Mouse (Mus musculus) embryonic facial prominence, embryonic 12.5 days (tissue): ENCODE measurements at regions not wholly inside any gene's neighbourhood (a gene's known extent, or its start where the extent isn't known, plus 50 kb on each side); places are given as distances from the start of the nearest gene placed in this dataset.
A peak's percentile ranks its signal among the peaks of the same experiment; 100 is the strongest.

ENCODE experiments used
- ATAC-seq: fragments of 200-750 bp; cut with Nextera tagmentation; 2 replicates; pipeline ENCODE4 v1.8.0; 2017; ENCODE audit not compliant: insufficient number of reproducible peaks, insufficient read depth, low FRiP score, low TSS enrichment
- H3K27ac ChIP-seq: fragments of 300-500 bp; sonication (generic); 2 replicates; pipeline ENCODE4 v1.5.1; 2016; ENCODE audit warnings: mild to moderate bottlenecking
- H3K27me3 ChIP-seq: fragments of 300-500 bp; sonication (generic); 2 replicates; pipeline ENCODE4 v1.6.1; 2016; ENCODE audit warnings: mild to moderate bottlenecking, moderate library complexity
- H3K36me3 ChIP-seq: fragments of 300-500 bp; sonication (generic); 2 replicates; pipeline ENCODE4 v1.6.1; 2016; ENCODE audit warnings: mild to moderate bottlenecking
- H3K4me1 ChIP-seq: fragments of 300-500 bp; sonication (generic); 2 replicates; pipeline ENCODE4 v1.6.1; 2016
- H3K4me2 ChIP-seq: fragments of 300-500 bp; sonication (generic); replicated peaks from 2 replicates; pipeline ENCODE4 v1.6.1; 2016; ENCODE audit warnings: mild to moderate bottlenecking, moderate library complexity
- H3K4me3 ChIP-seq: fragments of 300-500 bp; sonication (generic); 2 replicates; pipeline ENCODE4 v1.5.1; 2016; ENCODE audit warnings: mild to moderate bottlenecking
- H3K9ac ChIP-seq: fragments of 300-500 bp; sonication (generic); 2 replicates; pipeline ENCODE4 v1.6.1; 2016; ENCODE audit warnings: mild to moderate bottlenecking, moderate library complexity
- H3K9me3 ChIP-seq: fragments of 300-500 bp; sonication (generic); 2 replicates; pipeline ENCODE4 v1.6.1; 2016; ENCODE audit warnings: mild to moderate bottlenecking, moderate library complexity
- WGBS: fragments of 180-500 bp; shearing (Covaris S2); methylation state at CpG from one replicate; pipeline ENCODE4 v1.1.7; 2016; 5-methylcytosine and 5-hydroxymethylcytosine counted together

DNA sequence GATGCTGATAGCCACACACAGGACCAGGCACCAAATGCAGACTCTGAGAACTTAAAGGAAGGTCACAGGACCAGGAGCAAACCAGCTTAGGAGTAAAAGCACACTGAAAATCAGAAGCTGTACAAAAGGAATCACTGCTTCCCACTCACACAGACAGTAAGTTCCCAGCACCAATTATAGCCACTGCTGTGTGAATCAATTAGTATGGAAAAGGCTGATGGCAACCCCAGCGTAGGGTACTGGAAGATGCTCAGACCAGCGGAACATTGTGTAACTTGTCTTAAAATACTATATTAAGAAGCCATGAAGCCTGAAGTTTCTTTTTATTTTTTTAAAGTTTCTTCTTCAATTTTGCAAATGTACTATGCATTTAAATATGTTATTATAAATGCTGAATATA lies 115.8 kb downstream of the Lnpk start:
- Histone ChIP-seq H3K4me1 (peaks cover 6% of the 10 kb centered on the region; the same call in 1 of the 2 replicates), H3K9me3 (no peaks in the 10 kb centered on the region), H3K9ac (no peak overlapping the region), H3K4me3 (no peak overlapping the region), H3K27me3 (no peaks in the 10 kb centered on the region), H3K27ac (no peak overlapping the region), H3K36me3 (no peaks in the 10 kb centered on the region), H3K4me2 (no peak overlapping the region)
- 85% methylated on average over 2 of the region's 2 CpGs for WGBS
- ATAC-seq, result no peak

DNA sequence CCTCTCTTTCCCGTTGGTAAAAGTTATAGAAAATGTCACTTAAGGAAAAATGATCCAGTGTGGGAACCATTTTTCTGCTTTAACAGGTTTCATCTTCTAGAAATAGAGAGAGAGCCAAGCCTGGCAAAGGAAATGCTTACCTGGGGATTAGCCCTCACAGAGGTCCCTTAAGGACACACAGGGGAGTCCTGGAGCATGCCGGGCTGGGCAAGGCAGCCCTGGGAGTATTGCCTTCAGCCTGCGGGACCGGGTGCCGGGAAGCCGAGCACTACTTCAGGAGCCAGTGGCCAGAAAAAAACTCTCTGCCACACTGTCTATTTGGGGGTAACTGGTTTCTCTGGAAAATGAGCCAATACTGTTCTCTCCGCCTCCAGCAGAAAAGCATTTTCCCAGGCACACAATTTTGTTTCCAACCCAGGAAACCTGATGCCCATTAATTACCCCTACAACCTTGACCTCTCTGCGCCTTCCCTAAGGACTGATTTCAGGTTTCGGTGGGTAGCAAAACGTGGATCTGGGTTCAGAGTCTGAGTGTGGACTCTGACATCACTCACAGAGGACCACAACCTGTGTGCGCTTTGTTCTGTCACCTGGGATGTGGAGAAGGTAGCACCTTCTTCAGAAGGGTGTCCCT lies 117.9 kb downstream of the Lnpk start:
- peaks cover 6% of the 10 kb centered on the region; the same call in 1 of the 2 replicates for H3K4me1 ChIP-seq
- no peaks in the 10 kb centered on the region for H3K9me3 ChIP-seq
- H3K36me3 ChIP-seq, result no peaks in the 10 kb centered on the region
- ATAC-seq, result no peak
- H3K27ac ChIP-seq, result no peak overlapping the region
- H3K4me3 ChIP-seq, result no peak overlapping the region
- WGBS, result 28% methylated on average over 11 of the region's 11 CpGs
- no peak overlapping the region for H3K9ac ChIP-seq
- H3K27me3 ChIP-seq, result no peaks in the 10 kb centered on the region
- no peak overlapping the region for H3K4me2 ChIP-seq

DNA sequence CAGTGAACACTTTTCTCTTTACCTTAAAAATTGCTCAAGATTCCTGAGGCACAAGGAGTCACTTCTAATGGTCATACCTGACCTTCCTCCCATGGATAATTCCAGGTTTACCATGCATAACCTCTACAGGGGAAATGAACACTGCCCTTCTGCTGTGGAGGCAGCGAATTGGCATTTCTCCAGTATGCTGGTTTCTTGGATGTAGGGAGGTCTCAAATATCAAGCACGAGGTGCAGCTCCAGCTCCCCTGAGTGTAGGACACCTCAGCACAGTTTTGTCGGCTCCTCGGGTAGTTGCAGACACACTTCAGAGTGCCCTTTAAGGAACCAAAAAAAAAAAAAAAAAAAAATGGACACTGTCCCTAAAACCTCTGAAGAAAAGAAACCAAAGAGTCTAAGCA lies 124.8 kb downstream of the Lnpk start:
- no peaks in the 10 kb centered on the region for H3K27me3 ChIP-seq
- WGBS, result 47% methylated on average over 4 of the region's 4 CpGs

DNA sequence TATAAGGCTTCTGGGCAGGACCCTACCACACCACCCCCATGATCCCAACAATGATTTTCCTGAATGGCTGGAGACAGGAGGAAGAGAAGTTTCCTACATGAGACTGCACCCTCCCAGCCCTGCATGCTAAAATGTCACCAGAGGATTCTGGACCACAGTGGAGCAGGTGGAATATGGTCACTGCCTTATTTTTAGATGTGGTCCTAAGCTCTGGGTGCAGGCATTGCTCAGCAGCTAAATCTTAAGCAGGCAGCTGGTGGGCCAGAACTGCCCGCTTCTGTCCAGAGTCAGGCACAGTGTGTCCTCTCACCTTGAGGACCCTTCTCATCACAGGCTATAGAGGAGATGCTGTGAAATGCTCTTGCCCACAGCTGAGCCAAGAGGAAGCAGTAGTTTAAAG lies 126.6 kb downstream of the Lnpk start:
- no peaks in the 10 kb centered on the region for H3K9me3 ChIP-seq
- WGBS, result 100% methylated on average over 1 of the region's 1 CpGs

More for the DNA sequence above, 124.8 kb downstream of the Lnpk start:
- no peak overlapping the region for H3K4me2 ChIP-seq
- ATAC-seq, result no peak
- no peaks in the 10 kb centered on the region for H3K9me3 ChIP-seq
- H3K36me3 ChIP-seq, result no peaks in the 10 kb centered on the region
- no peaks in the 10 kb centered on the region; the same call in 1 of the 2 replicates for H3K4me1 ChIP-seq
- H3K27ac ChIP-seq, result no peak overlapping the region
- no peak overlapping the region for H3K9ac ChIP-seq
- H3K4me3 ChIP-seq, result no peak overlapping the region

DNA sequence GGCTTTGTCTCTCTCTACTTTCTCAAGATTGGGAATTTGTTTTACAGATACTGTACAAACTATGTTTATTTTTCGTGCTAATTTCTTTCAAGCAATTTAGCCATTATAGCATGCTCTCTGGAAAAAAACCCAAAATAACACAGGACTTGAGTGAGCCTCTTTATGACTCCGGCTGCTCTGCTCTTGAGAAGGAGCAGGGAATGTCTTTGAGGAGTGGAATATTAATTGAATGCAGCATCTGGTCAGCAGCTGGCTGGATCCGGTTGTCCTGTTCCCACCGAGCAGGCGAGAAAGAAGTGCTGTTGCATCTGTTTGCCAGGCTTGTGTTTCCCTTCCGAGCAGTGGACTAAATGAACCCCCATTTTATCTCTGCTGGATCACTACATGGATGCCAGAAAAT lies 127.7 kb downstream of the Lnpk start:
- ATAC-seq, result no peak
- no peaks in the 10 kb centered on the region for H3K36me3 ChIP-seq

More for the DNA sequence above, 126.6 kb downstream of the Lnpk start:
- Histone ChIP-seq H3K9ac (no peak overlapping the region), H3K27me3 (no peaks in the 10 kb centered on the region), H3K27ac (no peak overlapping the region), H3K4me2 (no peak overlapping the region), H3K36me3 (no peaks in the 10 kb centered on the region), H3K4me1 (no peaks in the 10 kb centered on the region; the same call in 1 of the 2 replicates), H3K4me3 (no peak overlapping the region)
- ATAC-seq, result no peak

GRCm38 (mm10) chr2:74451038-74451437 lies 128.2 kb downstream of the Lnpk start:
- Histone ChIP-seq H3K9ac (no peak overlapping the region), H3K27ac (no peak overlapping the region), H3K4me2 (peak overlapping the region; percentile 13; the same call in 1 of the 2 replicates), H3K4me3 (no peak overlapping the region), H3K9me3 (no peaks in the 10 kb centered on the region), H3K4me1 (no peaks in the 10 kb centered on the region; the same call in 1 of the 2 replicates), H3K27me3 (no peaks in the 10 kb centered on the region), H3K36me3 (no peaks in the 10 kb centered on the region)
- WGBS, result 34% methylated on average over 4 of the region's 4 CpGs
- no peak for ATAC-seq

More for the DNA sequence above, 127.7 kb downstream of the Lnpk start:
- Histone ChIP-seq H3K9me3 (no peaks in the 10 kb centered on the region), H3K9ac (no peak overlapping the region), H3K4me3 (no peak overlapping the region), H3K4me1 (no peaks in the 10 kb centered on the region; the same call in 1 of the 2 replicates), H3K4me2 (peak overlapping the region; percentile 13; the same call in 1 of the 2 replicates), H3K27ac (no peak overlapping the region), H3K27me3 (no peaks in the 10 kb centered on the region)
- 18% methylated on average over 6 of the region's 6 CpGs for WGBS

DNA sequence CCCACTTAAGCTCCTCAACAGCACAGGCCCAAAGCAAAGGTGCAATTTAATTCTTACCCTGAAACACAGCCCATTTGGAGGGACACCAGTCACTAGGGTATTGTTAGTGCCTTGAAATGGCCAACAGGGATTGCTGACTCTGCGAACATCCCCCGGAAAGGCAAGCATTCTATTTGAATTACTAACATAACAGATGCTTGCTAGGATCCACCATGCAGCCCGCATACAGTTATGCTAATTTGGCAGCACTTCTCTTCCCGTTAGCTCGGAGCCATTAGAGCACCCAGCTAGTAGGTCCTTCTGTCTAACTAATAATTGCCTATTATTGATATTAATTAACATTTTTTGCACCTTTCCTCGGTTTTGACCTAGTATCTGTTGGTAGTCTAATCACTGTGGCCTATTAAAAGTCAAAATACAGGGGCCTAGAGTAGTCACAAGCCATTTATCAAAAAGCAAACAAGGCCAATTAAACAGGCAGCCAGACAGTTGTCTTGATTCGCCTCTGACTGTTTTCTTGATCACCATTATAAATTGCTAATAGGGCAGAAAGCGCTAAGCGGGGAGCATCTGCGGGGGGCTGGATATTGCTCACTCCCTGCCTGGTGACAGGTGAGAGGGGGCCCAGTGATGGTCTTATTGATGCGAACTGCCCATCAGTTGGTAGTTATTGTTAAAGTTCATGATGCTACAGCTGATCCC lies 129.0 kb downstream of the Lnpk start:
- Histone ChIP-seq H3K27me3 (no peaks in the 10 kb centered on the region), H3K9me3 (no peaks in the 10 kb centered on the region), H3K4me3 (no peak overlapping the region), H3K9ac (no peak overlapping the region), H3K4me1 (no peaks in the 10 kb centered on the region; the same call in 1 of the 2 replicates), H3K4me2 (no peak overlapping the region), H3K27ac (no peak overlapping the region), H3K36me3 (no peaks in the 10 kb centered on the region)
- whole genome bisulfite sequencing, result 63% methylated on average over 11 of the region's 11 CpGs
- ATAC-seq, result no peak

DNA sequence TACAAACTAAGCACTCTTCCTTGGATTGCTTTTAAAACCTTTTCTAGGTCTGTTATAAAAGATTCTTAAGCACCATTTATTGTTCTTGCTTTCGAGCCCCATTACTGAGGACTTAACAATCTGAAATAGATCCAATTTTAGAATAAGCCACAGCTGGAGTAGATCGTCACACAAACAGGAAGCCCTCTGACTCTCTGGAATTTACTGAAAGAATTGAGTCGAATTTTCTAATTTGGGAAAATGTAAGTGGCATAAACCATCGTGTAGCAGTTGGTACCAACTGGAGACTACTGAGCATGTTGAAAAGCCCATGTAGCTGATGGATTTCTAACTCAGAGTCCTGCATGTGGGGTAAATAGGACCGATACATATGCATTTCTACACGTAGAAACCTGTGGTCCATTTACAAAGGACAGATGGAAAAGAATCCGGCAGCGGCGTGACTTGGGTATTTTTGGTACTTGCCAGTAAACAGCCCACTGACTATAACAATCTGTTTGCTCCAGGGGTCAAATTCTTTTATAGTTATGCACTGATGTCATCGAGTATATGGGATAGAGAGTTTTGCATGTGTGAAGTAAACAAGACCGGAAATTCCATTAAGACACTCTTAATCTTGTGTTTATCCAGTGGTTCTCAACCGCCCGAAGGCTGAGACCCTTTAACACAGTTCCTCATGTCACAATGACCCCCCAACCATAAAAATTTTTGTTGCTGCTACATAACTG lies 143.9 kb downstream of the Lnpk start:
- no peak for ATAC-seq
- 75% methylated on average over 13 of the region's 13 CpGs for WGBS
- H3K27me3 ChIP-seq, result no peaks in the 10 kb centered on the region
- no peaks in the 10 kb centered on the region for H3K4me1 ChIP-seq
- no peak overlapping the region for H3K4me3 ChIP-seq
- no peak overlapping the region for H3K27ac ChIP-seq
- H3K9me3 ChIP-seq, result 0 out of 2 replicates have a peak, but pooled peaks cover 5% of the 10 kb centered on the region
- H3K4me2 ChIP-seq, result no peak overlapping the region
- H3K9ac ChIP-seq, result no peak overlapping the region
- H3K36me3 ChIP-seq, result no peaks in the 10 kb centered on the region

DNA sequence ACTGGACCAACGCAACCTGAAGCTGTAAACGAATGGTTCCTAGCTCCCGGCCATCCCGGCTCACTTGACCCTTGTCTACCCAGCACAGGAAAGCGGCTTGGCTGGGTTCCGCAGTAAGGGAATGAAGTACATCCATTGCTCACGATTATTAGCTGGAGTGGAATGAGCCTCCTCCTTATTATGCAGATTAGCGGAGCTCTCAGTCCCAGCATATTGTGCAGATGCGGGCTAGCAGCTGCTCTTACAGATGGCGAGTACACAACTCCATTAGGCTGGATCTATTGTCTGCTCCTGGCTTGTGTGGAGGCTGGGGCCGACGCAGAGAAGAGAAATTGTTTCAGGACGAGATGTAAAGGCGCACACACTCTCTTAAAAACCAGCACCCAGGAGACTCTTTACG lies 152.5 kb downstream of the Lnpk start:
- Histone ChIP-seq H3K4me3 (no peak overlapping the region), H3K4me1 (no peaks in the 10 kb centered on the region), H3K36me3 (no peaks in the 10 kb centered on the region), H3K27me3 (no peaks in the 10 kb centered on the region), H3K9ac (no peak overlapping the region), H3K27ac (no peak overlapping the region), H3K4me2 (no peak overlapping the region), H3K9me3 (no peaks in the 10 kb centered on the region)
- ATAC-seq, result no peak
- 56% methylated on average over 15 of the region's 15 CpGs for WGBS

DNA sequence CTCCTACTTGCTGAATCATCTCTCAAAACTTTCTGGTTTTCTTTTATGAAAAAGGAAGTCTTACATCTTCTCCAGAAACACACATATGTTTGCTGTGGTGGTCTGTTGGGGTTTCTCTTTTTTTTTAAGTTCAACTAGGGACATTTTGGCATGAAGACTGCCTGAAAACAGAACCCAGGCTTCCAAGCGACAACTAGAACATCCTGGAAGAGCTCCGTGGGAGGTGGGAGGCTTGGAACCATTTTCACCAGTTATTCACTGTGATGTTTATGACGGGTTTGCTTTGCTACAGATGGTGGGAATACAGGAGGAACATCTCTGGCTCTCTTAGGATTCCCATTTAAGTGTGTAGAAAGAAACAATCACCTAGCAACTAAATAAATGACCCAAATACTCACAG lies 154.5 kb downstream of the Lnpk start:
- no peaks in the 10 kb centered on the region for H3K27me3 ChIP-seq
- H3K9me3 ChIP-seq, result no peaks in the 10 kb centered on the region
- no peak overlapping the region for H3K27ac ChIP-seq
- 86% methylated on average over 3 of the region's 3 CpGs for WGBS
- H3K9ac ChIP-seq, result no peak overlapping the region
- no peak overlapping the region for H3K4me3 ChIP-seq
- H3K4me1 ChIP-seq, result no peaks in the 10 kb centered on the region
- no peak for ATAC-seq
- H3K36me3 ChIP-seq, result no peaks in the 10 kb centered on the region
- H3K4me2 ChIP-seq, result no peak overlapping the region

DNA sequence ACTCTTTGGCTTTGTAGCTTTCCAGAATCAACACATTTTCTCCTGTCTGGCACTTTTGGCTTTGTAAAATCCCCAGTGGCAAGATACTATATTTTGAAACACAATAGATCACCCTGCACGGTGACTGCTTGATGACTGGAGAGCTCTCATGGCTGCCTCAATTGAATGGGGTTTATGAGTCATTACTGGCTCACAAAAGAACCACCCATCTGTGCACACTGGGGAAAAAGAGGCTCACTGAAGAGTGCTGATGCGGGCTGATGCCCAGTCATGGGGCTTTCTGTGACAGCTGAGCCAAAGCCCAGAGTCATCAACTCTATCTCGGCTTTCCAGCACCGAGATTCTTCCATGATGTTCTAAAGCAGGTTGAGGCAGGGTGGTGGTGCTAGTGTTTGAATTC lies 163.1 kb downstream of the Lnpk start:
- no peaks in the 10 kb centered on the region for H3K36me3 ChIP-seq
- H3K4me1 ChIP-seq, result no peaks in the 10 kb centered on the region
- no peak overlapping the region for H3K27ac ChIP-seq
- no peak overlapping the region for H3K4me3 ChIP-seq
- no peak overlapping the region for H3K9ac ChIP-seq
- no peaks in the 10 kb centered on the region for H3K27me3 ChIP-seq
- no peak for ATAC-seq
- no peaks in the 10 kb centered on the region for H3K9me3 ChIP-seq
- H3K4me2 ChIP-seq, result no peak overlapping the region
- 84% methylated on average over 4 of the region's 4 CpGs for WGBS

DNA sequence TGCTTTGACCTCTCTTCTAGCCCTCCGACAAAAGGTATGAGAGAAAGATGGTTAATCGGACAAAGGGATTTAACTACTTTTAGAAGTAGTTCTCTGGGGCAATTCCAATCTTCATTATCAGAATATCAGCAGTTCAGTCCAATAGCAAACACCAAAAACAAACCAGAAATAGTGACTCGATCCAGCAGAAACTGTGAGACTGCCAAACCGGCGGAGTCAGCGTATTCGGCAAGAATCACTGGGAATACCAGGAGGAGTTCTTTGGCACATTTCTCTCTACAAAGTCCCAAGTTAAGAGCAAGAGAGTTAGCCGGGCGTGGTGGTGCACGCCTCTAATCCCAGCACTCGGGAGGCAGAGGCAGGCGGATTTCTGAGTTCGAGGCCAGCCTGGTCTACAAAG lies 164.5 kb downstream of the Lnpk start:
- H3K4me3 ChIP-seq, result no peak overlapping the region
- no peak for ATAC-seq
- no peaks in the 10 kb centered on the region for H3K4me1 ChIP-seq
- H3K27ac ChIP-seq, result no peak overlapping the region
- H3K36me3 ChIP-seq, result no peaks in the 10 kb centered on the region
- H3K9me3 ChIP-seq, result no peaks in the 10 kb centered on the region
- H3K4me2 ChIP-seq, result no peak overlapping the region
- no peak overlapping the region for H3K9ac ChIP-seq
- WGBS, result 93% methylated on average over 13 of the region's 13 CpGs
- H3K27me3 ChIP-seq, result no peaks in the 10 kb centered on the region
